Mouse (Mus musculus) lung, embryonic 14.5 days (tissue): ENCODE results near the gene Slc12a3. TPM values are rescaled to one million over a fixed set of nuclear protein-coding genes. Genes with fewer than 3 reads are reported as not detected.
"Not testable (repeated sequence)": the region's sequence is repeated elsewhere in the genome, so short reads cannot be mapped to it uniquely, and the experiment has no call there.

ENCODE experiments used
- ATAC-seq: fragments of 200-750 bp; cut with Nextera tagmentation; 2 replicates; pipeline ENCODE4 v1.8.0; 2017; ENCODE audit warnings: mild to moderate bottlenecking, moderate TSS enrichment, moderate library complexity; ENCODE audit not compliant: insufficient read depth
- DNase-seq: peaks from one replicate; pipeline ENCODE4 v3.0.0-alpha.2; 2015
- H3K27ac ChIP-seq: fragments of 300-500 bp; sonication (generic); 2 replicates; pipeline ENCODE4 v1.5.1; 2014; ENCODE audit warnings: low read depth, mild to moderate bottlenecking, moderate library complexity
- H3K27me3 ChIP-seq: fragments of 300-500 bp; sonication (generic); 2 replicates; pipeline ENCODE4 v1.6.1; 2014; ENCODE audit warnings: low read length, control low read depth; ENCODE audit not compliant: insufficient read depth
- H3K36me3 ChIP-seq: fragments of 300-500 bp; sonication (generic); 2 replicates; pipeline ENCODE4 v1.6.1; 2014; ENCODE audit warnings: control low read depth; ENCODE audit not compliant: insufficient read depth
- H3K4me1 ChIP-seq: fragments of 300-500 bp; sonication (generic); 2 replicates; pipeline ENCODE4 v1.6.1; 2014; ENCODE audit warnings: antibody characterized with exemption, control low read depth; ENCODE audit not compliant: insufficient read depth
- H3K4me2 ChIP-seq: fragments of 300-500 bp; sonication (generic); 2 replicates; pipeline ENCODE4 v1.6.1; 2014; ENCODE audit warnings: mild to moderate bottlenecking
- H3K4me3 ChIP-seq: fragments of 300-500 bp; sonication (generic); 2 replicates; pipeline ENCODE4 v1.5.1; 2014; ENCODE audit warnings: low read depth, low read length
- H3K9ac ChIP-seq: fragments of 300-500 bp; sonication (generic); 2 replicates; pipeline ENCODE4 v1.6.1; 2014
- H3K9me3 ChIP-seq: fragments of 300-500 bp; sonication (generic); 2 replicates; pipeline ENCODE4 v1.6.1; 2016; ENCODE audit warnings: low read depth, low read length, control low read depth
- CTCF ChIP-seq: IDR thresholded peaks from 2 replicates; pipeline ENCODE4 v1.5.1; 2016; ENCODE audit warnings: antibody characterized with exemption, low read depth
- WGBS: fragments of 180-500 bp; shearing (Covaris S2); extraction: QIAGEN DNeasy Blood & Tissue Kit; methylation state at CpG from one replicate; pipeline ENCODE4 v1.1.7; 2014; 5-methylcytosine and 5-hydroxymethylcytosine counted together
- microRNA counts: library from miRNA; unstranded; fragments of <30 nt; microRNA quantifications from one replicate; lab custom pipeline; 2016
- microRNA-seq: library from miRNA; unstranded; fragments of <30 nt; microRNA quantifications from one replicate; pipeline ENCODE4, GENCODE M21; 2016; ENCODE audit warnings: borderline number of aligned reads
- polyA plus RNA-seq: library from polyadenylated mRNA; unstranded; fragments of >200 nt; fragmentation: Nextera tagmentation; extraction: Ambion mirVana; gene quantifications from 2 replicates; pipeline ENCODE4 v1.2.1, GENCODE M21; 2014

Gene Slc12a3
- polyA plus RNA-seq, 1 experiment from 2014 or later, result not detected

DNA sequence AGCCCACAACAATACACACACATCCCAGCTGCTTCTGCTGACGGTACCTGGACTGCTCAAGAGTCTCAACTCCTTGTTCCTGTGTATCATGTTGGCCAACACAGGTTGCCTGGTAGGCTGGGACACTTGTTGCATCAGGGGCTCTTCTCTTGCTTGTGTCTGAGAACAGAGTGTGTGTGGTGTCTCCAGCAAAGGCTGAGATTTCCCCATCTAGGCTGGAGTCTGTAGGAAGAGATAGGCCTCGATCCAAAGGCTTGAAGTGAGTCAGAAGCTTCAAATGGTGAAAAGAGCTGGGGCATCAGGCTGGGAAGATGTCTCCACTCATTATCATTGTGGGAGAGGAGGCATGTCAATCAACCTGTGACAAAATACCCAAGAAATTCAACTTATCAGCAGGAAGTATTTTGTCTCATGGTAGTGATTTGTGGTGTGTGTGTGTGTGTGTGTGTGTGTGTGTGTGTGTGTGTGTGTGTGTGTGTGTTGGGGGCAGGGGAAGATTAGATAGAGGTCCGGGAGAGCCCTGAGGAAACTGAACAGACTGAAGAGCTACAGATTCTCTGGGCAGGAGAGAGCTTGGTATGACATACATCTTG, 70.5 kb downstream of the Slc12a3 start:
- Histone ChIP-seq H3K27me3 (no peaks in the 10 kb centered on the region), H3K4me3 (no peak overlapping the region), H3K27ac (no peak overlapping the region), H3K9me3 (no peaks in the 10 kb centered on the region), H3K36me3 (peaks cover 27% of the 10 kb centered on the region), H3K4me1 (no peaks in the 10 kb centered on the region), H3K4me2 (no peak overlapping the region), H3K9ac (no peak overlapping the region)
- no peak for TF ChIP-seq CTCF
- WGBS, result 78% methylated on average over 3 of the region's 3 CpGs
- DNase-seq, result no peak
- ATAC-seq, result no peak

DNA sequence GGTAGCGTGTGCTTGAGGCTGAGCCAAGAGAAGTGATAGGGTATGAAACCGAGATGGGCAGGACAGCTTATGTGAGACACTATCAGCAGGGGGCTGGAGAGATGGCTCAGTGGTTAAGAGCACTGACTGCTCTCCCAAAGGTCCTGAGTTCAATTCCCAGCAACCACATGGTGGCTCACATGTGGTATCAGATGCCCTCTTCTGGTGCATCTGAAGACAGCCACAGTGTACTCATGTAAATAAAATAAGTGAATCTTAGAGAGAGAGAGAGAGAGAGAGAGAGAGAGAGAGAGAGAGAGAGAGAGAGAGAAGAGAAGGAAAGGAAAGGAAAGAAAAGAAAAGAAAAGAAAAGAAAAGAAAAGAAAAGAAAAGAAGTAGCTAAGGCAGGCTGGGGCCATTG, 71.0 kb downstream of the Slc12a3 start:
- not testable (repeated sequence) for H3K27ac ChIP-seq, H3K4me1 ChIP-seq, DNase-seq, H3K9ac ChIP-seq, H3K4me2 ChIP-seq, H3K4me3 ChIP-seq, H3K27me3 ChIP-seq, ATAC-seq, H3K9me3 ChIP-seq
- H3K36me3 ChIP-seq, result peaks cover 22% of the 10 kb centered on the region
- WGBS, result 70% methylated on average over 2 of the region's 2 CpGs

DNA sequence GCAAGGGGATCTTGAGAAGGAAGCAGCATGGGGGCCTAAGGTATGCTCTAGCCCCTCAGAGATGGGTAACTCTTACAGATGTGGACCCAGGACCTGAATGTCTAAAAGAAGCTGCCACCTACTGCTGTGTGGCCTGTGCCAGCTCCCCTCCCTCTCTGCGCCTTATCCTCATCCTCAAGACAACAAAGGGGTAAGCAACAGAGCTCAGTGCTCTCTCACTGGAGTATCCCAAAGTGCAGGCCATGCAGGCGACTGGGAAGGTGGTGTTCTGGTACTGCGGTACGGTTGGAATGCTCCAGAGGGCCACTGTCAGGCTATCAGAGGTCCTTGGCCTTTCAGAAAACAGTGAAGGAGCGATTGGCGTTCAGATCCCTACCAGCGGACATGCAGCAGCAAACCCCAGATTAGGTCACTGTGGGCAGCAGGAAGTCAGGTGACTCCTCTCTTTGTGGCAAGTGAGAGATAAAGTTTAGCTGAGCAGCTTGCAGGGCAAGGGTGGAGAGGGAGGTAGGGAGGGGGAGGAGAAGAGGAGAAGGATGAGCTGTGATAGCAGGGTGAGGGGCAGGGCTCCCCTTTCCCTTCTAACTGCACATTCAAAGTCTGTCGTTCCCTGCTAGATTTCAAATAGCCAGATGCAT, 79.6 kb downstream of the Slc12a3 start:
- WGBS, result 38% methylated on average over 8 of the region's 8 CpGs
- Histone ChIP-seq H3K4me3 (no peak overlapping the region), H3K27ac (no peak overlapping the region), H3K4me2 (no peak overlapping the region), H3K9ac (no peak overlapping the region), H3K9me3 (no peaks in the 10 kb centered on the region), H3K4me1 (no peaks in the 10 kb centered on the region), H3K36me3 (no peaks in the 10 kb centered on the region), H3K27me3 (no peaks in the 10 kb centered on the region)
- DNase-seq (no peak), ATAC-seq (no peak)
- no peak for TF ChIP-seq CTCF

DNA sequence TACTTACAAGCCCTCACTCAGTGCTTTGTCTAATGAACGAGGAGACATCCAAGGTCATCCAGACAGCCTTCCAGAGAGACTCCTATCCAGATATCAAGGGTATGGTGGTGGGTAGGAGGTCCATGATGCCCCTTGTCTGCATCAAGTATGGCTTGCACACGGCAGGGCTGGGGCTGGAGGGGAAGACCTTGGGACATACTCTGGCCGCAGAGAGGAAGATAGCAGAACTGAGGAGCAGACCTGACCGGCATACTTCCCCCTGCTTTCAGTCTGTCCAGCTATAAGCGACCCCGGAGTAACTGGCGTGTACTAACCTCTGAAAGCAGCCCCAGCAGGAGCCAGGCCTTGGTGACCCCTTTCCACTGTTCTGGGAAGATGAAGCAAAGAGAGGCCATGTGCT, 80.5 kb downstream of the Slc12a3 start:
- Histone ChIP-seq H3K9me3 (no peaks in the 10 kb centered on the region), H3K4me3 (no peak overlapping the region), H3K36me3 (no peaks in the 10 kb centered on the region), H3K4me1 (no peaks in the 10 kb centered on the region), H3K9ac (no peak overlapping the region), H3K27ac (no peak overlapping the region), H3K4me2 (no peak overlapping the region), H3K27me3 (no peaks in the 10 kb centered on the region)
- ATAC-seq, result no peak
- no peak for DNase-seq
- no peak for TF ChIP-seq CTCF
- WGBS, result 88% methylated on average over 7 of the region's 7 CpGs

DNA sequence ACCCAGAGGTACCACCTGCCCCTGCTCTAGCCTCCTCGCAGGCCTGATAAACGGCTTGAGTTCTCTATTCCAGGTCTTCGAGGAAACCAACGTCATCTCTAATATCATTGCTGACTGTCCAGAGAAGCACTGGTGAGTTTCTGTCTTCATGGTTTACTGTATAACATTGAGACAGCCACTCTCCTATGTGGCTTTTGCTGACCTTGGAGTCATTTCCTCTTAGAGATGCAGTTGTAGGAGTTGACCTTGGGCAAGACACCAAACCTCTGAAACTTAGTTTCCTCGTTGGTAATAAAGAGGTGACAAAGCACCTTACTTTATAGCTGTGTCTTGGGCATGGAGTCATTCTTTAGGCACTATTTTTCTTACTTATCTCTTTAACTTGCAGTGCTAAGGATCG, 83.5 kb downstream of the Slc12a3 start:
- H3K4me3 ChIP-seq, result no peak overlapping the region
- no peak overlapping the region for H3K27ac ChIP-seq
- no peak overlapping the region for H3K9ac ChIP-seq
- ATAC-seq (no peak), DNase-seq (no peak)
- WGBS, result 79% methylated on average over 6 of the region's 6 CpGs
- no peaks in the 10 kb centered on the region for H3K4me1 ChIP-seq
- H3K27me3 ChIP-seq, result no peaks in the 10 kb centered on the region
- H3K9me3 ChIP-seq, result no peaks in the 10 kb centered on the region
- no peaks in the 10 kb centered on the region for H3K36me3 ChIP-seq
- TF ChIP-seq CTCF, result no peak
- H3K4me2 ChIP-seq, result no peak overlapping the region

DNA sequence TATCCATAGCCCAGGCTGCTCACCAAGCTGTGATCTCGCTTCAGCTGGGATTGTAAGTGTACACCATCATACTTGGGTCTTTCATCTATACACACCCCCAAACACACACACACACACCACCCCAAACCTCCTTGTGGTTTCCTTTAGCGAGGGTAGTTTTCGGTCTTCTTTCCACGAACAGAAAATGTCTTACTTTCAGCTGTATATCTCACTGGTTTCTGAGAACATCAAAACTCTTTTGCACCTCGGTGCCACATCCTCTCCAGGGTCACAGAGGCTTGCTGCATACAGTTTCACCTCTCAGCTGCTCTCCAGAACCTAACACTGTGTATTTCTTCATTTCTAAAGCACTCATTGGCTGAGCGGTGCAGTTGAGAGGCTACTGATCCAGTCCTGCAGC, 84.5 kb downstream of the Slc12a3 start:
- 69% methylated on average over 6 of the region's 6 CpGs for WGBS
- Histone ChIP-seq H3K27ac (no peak overlapping the region), H3K36me3 (no peaks in the 10 kb centered on the region), H3K9me3 (no peaks in the 10 kb centered on the region), H3K4me2 (no peak overlapping the region), H3K27me3 (no peaks in the 10 kb centered on the region), H3K4me1 (no peaks in the 10 kb centered on the region), H3K4me3 (no peak overlapping the region), H3K9ac (no peak overlapping the region)
- DNase-seq, result no peak
- no peak for ATAC-seq
- no peak for TF ChIP-seq CTCF

- no peak overlapping the region for H3K4me2 ChIP-seq
- no peak for ATAC-seq
- H3K9ac ChIP-seq, result no peak overlapping the region
- 57% methylated on average over 2 of the region's 2 CpGs for WGBS
- peak; percentile 8 for DNase-seq
- no peak for TF ChIP-seq CTCF
- H3K27ac ChIP-seq, result no peak overlapping the region
- H3K36me3 ChIP-seq, result no peaks in the 10 kb centered on the region
- H3K4me3 ChIP-seq, result no peak overlapping the region
- H3K9me3 ChIP-seq, result no peaks in the 10 kb centered on the region
- H3K4me1 ChIP-seq, result no peaks in the 10 kb centered on the region
- no peaks in the 10 kb centered on the region for H3K27me3 ChIP-seq
Measured at GRCm38 (mm10) chr8:94415218-94415617, 86.2 kb downstream of the Slc12a3 start.

MicroRNAs within 50 kb of the gene (microRNA counts, 519-probe panel; counts per million panel counts)
- 2,925 counts per million, percentile 55 among the panel's probes with 10 or more counts for microRNA mmu-miR-138 (lab: Ali Mortazavi, UCI)

Small RNAs within 50 kb of the gene (microRNA-seq; reads per million reads assigned to microRNA genes)
- 67.0 reads per million, percentile 43 among the genes with 10 or more reads in this experiment for gene Mir138-2

Other genes with a start within 250 kb of the Slc12a3 start
- gene Bbs2, start 230.3 kb upstream of the Slc12a3 start, polyA plus RNA-seq, result 10.3 and 12.0 TPM in 2 replicates
- not detected in 2 replicates for gene Mt4, start 192.0 kb upstream of the Slc12a3 start, polyA plus RNA-seq
- 2.9 TPM in 2 replicates for gene Mt3, start 176.6 kb upstream of the Slc12a3 start, polyA plus RNA-seq
- gene Mt2, start 156.5 kb upstream of the Slc12a3 start, polyA plus RNA-seq, result 12.3 and 15.2 TPM in 2 replicates
- 57.4 and 71.3 TPM in 2 replicates for gene Mt1, start 150.1 kb upstream of the Slc12a3 start, polyA plus RNA-seq
- 118 and 126 TPM in 2 replicates for gene Nup93, start 114.6 kb upstream of the Slc12a3 start, polyA plus RNA-seq
- 97.9 and 111 TPM in 2 replicates for gene Herpud1, start 57.2 kb downstream of the Slc12a3 start, polyA plus RNA-seq
- 0.11 and 0.46 TPM in 2 replicates for gene Nlrc5, start 105.2 kb downstream of the Slc12a3 start, polyA plus RNA-seq
- 12.1 and 12.4 TPM in 2 replicates for gene Cpne2, start 203.8 kb downstream of the Slc12a3 start, polyA plus RNA-seq